Mouse (Mus musculus) right cerebral cortex, adult 2 months (tissue): ENCODE results near the gene Eif6.
A peak's percentile ranks its signal among the peaks of the same experiment; 100 is the strongest.

ENCODE experiments used
- DNase-seq, 2 experiments: peaks; one replicate each; pipeline ENCODE4 v3.0.0; 2021 to 2022; ENCODE audit warnings: low spot score in 2 of 2

Gene Eif6

DNA sequence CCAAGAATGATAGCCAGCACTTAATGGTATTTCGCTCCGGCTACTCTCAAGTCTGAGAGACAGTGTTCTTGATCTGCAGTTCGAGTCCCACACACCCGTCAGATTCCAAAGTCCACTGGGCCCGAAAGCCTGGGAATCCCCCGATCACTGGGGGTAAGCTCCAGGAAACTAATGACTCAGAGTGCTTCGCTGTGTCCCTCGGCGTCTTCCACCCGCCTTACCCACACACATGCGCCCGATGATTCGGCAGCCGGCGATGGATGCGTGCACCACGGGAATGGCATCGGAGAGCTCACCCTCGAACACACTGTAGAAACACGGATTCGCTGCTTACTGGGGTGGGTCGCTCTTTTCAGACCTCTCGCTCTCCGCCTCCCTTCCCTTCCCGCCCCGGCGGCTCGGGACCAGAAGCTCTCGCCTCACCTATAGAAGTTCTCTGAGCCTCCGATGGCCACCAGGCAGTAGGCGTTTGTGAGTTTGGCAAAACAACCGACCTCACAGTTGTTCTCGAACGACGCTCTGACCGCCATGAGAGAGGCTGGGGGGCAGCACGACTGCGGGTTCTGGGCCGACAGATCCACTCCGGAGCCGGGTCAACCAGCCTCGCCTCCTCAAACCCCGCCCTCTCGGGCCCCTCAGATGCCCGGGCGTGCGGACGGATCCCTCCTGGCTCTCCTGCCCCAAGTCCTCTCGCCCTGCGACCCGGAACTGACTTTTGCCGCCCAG, 658 bp downstream of the Eif6 start:
- DNase-seq: peak; percentile 45 to 52

GRCm38 (mm10) chr2:155823722-155824121, 3.0 kb downstream of the Eif6 start:
- DNase-seq: no peak

DNA sequence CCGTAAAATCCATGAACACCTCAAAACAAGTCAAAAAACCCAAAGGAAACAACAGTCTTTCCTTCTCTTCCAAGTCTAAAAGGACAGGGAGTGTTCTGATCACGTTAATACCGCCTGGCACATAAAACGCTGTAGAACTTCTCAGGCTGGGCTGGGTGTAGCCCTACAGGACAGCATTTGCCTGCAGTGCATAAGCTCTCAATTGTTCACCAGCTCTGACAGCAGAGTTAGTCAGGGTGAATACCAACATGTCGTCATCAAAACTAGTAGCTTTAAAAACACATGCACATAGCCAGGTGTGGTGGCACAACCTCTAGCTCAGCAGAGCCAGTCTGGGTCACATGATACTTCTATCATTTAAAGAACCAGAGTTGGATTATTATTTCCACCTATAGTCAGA, 5.9 kb downstream of the Eif6 start:
- DNase-seq: no peak

DNA sequence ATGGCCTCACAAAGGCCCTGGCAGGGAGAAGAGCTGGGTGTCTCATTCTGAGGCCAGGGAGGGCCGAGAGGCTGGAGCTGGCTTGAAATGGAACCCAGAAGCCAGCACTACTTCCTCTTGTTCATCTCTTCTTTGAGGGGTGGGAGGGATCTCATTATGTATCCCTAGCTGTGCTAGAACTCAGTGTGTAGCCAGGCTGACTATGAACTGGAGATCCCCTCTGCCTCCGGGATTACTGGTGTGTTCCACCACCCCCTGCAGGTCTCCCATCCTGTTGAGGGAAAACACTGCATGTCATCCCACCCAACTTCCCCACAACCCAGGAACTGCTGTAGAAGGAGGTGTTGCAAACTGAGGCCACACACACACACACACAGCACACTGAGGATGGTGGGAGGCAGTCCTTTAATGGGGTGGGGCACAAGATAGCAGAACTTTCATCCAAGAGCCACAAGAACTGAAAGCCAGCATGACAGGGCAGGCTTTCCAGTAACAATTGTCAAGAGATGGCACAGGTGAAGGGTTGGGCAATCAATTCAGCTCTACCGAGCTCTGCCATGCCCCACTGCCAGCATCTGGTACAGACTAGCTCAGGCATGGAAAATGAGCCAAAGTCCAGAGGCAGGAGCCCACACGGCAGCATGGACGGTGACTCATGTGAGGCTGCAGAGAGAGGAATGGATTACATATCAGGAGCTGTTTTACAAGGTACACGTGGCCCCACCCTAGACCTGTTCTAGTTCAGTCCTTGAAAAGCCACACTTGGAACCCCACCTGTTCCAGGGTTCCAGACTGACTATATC, 7.1 kb downstream of the Eif6 start:
- peak; percentile 30 to 40 for DNase-seq

DNA sequence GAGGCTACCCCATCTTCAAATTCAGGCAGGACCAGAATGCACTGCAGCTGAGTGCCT, 7.5 kb downstream of the Eif6 start, which contains the start of gene BC029722:
Gene BC029722, minus strand, starts transcription at position 35 of the 57 bp plus-strand sequence.
- DNase-seq: no peak

DNA sequence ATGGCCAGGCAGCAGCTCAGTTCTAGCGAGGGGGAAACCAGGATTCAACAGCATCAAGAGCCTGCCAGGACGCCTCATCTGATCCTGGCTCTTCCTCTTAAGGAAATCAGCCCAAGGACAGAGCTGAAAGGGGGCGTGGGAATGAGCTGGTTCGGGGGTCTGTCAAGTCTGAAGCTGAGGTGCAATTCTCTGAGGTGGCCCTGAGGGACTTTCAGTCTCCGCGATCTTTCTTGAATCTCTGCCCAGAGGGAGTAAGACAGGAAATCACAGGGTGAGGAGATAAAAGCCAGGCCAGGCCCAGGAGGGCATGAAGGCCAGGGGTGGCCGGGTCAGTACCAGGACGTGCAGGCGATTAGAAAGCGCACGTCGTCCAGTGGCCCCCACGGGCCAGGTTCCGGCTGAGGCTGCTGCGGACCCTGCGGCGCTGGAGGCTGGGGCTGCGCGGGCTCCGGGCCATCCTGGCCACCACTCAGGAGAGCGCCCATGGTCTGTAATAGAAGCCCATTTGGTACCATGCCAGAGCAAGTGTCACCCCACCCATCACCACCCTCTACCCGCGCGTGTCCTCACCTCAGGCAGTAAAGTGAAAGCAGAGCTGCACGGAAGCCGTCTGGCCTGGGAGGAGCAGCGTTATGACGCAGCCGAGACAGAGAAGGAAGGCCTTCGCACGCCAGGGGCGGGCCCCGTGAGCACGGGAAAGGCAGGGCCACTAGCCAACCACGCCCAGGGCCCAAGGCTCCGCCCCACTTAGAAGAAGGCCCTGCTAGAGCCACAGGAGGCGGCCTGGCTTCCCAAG, 7.9 kb downstream of the Eif6 start:
- DNase-seq: peak; percentile 93

DNA sequence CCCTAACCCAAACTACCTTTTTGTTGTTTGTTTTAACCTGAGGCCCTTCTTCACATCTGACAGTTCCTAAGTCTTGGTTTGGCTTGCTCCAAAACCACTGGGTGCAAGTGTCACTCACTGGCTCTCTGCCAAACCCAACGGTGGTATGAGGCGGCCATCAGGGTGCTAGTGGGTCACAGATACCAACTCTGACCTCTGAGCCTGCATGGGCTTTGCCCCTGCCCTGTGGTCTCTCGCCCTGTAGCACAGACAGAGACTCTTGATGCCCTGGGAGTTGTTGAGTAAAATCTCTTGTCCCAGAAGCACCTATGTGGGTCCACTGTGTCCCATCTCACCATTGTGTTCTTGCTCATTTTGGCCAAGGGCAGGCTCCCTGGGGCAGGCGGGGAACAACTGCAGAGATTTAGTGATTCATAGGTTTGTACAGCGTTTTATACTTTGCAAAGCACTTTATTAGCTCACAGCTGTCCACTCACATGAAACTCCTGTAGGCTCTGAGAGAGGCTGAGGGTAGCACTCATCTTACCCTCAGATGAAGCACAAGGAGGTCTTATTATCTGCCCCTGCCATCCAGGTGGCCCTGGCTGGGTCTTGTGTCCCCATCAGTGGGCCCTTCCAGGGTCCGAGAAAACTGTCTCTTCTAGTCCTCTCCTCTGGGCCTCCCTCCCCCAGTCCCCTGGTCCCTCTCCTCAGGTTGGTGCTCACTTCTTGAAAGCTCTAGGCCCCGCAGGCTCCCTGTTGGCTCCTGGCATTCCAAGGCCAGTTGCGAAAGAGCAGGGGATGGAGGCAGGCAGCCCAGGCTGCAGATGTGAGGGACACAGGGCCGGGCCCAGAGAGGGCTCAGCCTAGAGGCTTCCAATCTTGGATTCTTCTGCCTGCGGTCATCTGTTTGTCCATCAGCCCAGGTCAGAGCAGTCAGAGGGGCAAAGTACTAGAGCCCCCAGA, 9.2 kb downstream of the Eif6 start:
- no peak for DNase-seq

DNA sequence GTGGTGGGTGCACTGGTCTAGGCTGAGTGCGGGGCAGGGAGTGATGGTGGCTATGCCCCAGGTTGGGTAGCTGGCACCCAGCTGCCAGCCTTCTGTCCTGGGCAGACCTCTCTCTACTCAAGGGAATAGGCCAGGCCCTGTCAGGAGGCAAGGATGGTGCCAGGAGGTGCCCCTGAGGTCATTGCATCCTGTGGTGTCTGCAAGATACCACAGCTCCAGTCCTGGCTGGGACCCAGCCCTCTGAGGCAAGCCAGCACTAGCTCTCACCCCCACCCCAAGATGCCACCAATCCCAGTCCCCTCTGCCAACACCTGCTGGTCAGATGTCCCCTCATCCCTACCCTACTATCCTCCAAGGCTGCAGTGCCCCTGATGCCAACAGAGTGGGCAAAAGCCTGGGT, 10.5 kb downstream of the Eif6 start:
- DNase-seq: no peak

DNA sequence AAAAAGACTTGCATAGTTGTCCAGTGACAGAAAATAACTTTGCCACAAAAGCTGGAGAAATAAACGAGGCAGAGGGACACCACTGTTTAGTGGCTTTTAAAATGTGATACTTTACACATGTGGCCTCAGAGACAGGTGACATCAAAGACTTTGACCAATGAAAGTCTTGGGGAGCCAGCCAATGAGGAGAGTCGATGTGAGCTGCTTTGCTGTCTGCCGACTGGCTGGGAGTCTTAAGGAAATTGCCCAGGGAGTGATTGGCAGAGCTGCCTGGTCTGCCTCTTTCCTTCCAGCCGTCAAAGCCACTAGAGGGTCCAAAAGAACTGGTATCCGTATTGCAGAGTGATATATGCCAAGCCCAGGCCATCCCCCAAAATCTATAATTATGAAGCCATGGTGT, 11.9 kb downstream of the Eif6 start:
- peak in 1 of 2 experiments; percentile 35 for DNase-seq

GRCm38 (mm10) chr2:155812637-155813036, 14.1 kb downstream of the Eif6 start:
- no peak for DNase-seq

DNA sequence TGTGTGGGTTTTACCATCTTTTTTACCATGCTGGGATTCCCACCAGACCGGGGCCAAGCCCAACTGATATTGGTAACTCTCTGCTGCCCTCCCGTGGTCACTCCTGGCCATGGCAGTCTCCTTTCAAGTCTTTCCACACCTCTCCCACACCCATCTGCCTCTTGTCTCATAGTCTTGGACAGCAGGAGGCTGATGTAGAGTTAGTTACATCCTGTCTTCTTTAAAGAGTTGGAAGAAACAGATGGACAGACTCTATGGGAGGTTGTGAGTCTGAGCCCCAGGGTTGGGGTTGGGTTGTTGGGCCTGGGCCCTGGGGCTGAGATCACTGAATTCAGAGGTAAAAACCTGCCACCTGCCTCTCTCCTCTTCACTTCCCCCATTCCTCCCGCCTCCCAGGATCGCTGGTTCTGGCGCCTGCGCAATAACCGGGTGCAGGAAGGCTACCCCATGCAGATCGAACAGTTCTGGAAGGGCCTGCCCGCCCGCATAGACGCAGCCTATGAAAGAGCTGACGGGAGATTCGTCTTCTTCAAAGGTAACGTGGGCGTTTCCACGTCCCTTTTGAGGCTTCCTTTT, 14.8 kb downstream of the Eif6 start:
- peak; percentile 94 for DNase-seq

GRCm38 (mm10) chr2:155809620-155810019, 17.1 kb downstream of the Eif6 start:
- DNase-seq: no peak

DNA sequence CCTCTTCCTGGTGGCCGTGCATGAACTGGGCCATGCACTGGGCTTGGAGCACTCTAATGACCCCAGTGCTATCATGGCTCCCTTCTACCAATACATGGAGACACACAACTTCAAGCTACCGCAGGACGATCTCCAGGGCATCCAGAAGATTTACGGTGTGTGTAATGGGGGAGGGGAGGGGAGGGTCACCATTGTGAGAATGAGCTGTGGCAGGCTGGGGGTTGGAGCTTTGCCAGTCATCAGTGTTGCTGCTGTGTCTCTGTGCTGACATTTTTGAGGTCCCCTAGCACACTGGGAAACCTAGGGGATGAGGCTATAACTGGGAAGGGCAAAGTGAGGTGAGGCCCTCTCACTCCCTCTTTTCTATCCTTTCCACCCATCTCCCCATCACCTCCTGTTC, 19.3 kb downstream of the Eif6 start:
- DNase-seq: no peak

GRCm38 (mm10) chr2:155806548-155806947, 20.2 kb downstream of the Eif6 start:
- DNase-seq: no peak

DNA sequence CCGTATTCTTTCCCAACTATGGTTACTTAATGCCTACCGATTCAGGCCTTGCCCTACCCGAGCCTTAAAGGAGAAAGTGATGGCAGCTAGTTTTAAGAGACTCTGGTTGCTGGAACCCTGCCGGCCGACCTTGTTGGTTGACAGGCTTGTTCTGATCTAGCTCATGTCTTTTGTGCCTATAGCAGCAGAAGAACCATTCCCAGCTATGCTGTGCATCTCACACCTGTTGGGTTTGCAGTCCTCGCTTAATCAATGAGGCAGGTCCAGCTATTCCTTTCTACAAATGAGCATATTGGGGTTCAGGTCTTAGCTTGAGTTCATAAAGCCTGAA, 20.8 kb downstream of the Eif6 start:
- no peak for DNase-seq

- no peak for DNase-seq
These were observed 21.3 kb downstream of the Eif6 start for GRCm38 (mm10) chr2:155805231-155805924.

- DNase-seq: no peak
These were observed 22.7 kb downstream of the Eif6 start for GRCm38 (mm10) chr2:155804053-155804452.

- DNase-seq: no peak
These were observed 24.0 kb downstream of the Eif6 start for GRCm38 (mm10) chr2:155802761-155803160.

DNA sequence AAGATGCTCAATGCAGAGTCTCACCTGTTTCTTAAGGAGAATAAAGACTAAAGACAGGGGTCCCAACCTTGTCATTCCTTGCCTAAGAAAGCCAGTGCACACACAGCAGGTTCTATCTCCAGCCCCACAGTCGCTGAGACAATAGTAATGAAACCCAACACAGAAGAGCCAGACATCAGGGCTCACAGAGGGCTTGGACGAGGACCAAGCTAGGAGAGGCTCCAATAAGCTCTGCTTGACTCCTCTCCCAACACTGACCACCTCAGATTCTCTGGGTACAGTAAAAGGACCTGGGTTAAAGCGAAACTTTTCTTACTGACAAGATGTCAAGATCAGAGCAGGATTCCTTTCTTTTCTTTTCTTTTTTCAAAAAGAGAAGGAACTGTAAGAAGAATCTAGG, 28.1 kb downstream of the Eif6 start:
- DNase-seq: no peak

- DNase-seq: no peak
These were observed 31.9 kb downstream of the Eif6 start for GRCm38 (mm10) chr2:155794674-155795445.
